Mouse (Mus musculus) frontal cortex, postnatal 14 days (tissue): ENCODE data around the gene Ptgfrn.

Experiments used
- DNase-seq, 2 experiments: peaks; one replicate each; pipeline ENCODE4 v3.0.0; 2022; ENCODE audit warnings: low spot score in 2 of 2

Gene Ptgfrn

DNA sequence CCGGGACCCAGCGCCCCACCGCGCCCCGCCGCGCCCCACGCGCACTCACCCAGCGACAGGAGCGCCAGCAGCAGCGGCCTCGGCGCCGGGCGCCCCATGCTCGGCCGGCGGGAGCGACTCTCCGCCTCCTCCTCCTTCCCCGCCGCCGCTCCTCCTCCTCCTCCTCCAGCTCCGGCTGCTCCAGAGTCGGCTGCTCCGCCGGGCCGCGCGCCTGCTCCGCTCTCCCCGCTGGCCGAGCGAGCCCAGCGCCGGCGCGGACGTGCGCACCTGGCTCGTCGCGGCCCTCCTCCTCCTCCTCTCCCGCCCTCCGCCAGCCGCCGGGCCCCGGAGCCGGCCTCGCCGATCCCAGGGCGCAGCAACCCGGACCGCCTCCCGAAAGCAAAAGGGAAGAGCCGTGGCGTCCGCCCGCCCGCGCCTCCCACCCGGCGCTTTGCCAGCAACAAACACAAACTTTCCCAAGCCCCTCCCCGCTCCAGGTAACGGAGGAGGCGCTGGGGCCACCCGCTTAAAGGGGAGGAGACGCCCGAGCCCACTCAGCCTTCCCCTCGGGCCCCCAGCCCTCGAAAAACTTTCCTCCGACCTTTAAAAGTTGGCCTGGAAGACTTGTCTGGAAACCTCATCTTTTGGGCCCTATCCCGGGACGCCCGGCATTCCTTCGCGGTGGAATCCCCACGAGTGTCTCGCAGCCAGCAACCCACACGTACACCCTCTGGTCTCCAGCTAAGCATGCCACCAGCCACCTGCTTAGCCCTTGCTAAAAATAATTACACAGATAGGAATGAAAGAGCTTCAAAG lies at the start of gene Ptgfrn:
Gene Ptgfrn (minus strand): TSS at position 236 of the 795 bp plus-strand sequence.
- peak in 1 of 2 experiments; percentile 29 for DNase-seq

DNA sequence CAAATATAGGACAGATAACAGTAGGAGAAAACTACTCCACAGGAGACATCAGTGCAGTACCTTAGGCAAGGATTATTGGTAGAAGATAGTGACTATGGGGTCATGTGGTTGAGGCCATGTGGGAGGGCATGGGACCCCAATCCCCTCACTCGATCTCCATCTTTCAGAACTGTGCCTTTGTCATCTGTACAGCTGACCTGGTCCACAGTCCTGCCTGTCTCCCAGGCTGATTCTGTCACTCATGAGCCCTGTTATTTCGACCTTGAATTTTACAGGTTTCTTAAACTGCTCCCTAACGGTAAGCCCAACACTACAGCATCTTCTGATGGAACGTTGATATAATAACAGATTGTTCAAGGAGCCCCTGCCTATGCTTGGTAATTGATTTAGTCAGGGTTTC lies 49.6 kb upstream of the Ptgfrn start:
- no peak for DNase-seq

DNA sequence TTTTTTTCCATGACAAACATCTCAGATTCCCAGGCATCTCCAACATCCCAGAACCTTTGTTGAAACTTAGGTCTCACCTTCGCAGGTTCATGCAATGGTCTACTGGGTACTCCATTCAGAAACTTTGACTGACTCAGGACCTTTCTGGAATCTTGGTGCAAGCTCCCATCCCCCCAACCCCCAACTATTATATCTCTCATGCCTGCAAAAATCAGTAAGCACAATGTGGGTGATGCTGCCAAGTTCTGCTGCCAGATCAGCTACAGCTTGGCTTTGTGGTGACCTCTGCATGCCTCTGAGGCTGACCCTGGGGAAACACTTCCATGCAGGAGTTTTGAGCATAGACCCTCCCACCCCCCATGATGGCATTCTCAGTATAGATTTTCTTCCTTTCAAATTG lies 44.0 kb upstream of the Ptgfrn start:
- DNase-seq, result no peak

DNA sequence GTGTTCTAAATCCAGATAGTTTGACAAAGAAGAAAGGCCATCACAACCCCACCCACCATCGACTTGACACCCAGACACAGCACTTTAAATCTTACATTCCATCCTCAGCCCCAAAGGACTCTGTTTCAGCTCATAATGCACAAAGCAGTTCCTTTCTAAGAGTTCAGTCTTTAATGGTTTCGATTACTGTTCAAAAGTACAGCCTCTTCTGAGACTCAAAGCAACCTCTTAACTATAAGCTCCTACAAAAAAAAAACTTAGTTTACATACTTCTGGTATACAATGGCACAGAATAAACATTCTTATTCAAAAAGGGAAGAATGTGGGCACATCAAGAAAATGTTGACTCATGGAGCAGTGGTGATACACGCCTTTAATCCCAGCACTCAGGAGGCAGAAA lies 43.3 kb upstream of the Ptgfrn start:
- no peak for DNase-seq

DNA sequence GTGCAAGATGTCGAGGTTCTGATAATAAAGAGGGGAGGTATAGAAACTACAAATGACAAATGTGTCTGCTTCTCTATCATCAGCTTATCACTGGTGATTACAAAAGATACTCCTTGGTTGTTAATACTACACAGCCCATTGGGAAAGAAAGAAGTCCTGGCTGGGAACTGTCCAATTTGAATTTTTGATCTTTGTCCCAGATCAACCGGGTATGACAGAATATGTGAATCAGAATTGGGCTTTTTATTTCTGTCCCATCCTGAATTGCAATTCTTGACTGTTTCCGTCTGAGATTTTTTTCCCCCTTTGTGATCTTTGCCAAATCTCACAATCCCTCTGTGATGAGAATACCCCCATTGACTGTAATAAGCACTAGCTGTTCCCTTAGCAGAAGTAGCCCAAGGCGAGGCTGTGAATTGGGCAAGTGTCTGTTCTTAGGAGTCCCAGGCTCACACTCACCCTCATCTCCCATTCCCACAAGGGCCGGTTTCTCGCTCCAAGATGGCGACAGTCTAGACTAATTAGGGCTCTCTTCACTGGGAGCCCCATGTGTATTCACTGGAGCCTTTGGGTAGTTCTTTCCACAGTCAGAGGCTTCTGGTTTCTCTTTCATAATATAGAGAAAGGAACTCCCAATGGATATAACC lies 36.2 kb upstream of the Ptgfrn start:
- no peak for DNase-seq

DNA sequence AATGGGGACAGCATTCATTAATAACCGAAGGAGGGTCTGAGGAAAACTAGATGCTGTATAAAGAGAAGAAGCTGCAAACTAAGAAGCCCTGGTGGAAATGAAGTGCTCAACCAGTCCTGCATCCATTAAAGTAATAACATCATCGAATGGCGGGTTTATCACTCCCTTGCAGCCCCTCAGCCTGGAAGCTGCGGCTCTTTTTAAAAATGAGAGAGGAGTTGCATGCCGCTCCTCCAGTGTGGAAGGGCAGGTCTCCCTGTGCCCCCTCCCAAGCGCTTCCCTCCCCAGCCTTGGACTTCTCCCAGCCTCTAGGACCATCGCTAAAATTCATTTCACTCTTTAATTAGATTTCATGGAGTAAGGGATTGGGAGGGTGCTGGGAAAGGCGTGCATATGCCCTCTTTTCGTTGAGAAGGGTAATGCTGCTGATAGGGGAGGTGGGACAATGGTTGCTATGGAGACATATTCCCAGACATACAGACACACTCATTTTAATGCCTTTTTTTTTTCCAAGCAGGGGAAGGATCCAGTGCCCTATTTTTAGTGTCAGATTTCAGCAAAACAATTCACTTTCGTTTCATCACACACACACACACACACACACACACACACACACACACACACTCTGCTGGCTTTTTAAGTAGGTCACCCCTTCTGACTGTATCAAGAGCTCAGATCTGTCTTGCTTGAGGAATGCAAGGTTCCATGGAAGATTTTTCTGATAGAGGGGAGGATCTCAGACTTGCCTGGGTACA lies 35.4 kb upstream of the Ptgfrn start:
- DNase-seq, result peak in 1 of 2 experiments; percentile 45

DNA sequence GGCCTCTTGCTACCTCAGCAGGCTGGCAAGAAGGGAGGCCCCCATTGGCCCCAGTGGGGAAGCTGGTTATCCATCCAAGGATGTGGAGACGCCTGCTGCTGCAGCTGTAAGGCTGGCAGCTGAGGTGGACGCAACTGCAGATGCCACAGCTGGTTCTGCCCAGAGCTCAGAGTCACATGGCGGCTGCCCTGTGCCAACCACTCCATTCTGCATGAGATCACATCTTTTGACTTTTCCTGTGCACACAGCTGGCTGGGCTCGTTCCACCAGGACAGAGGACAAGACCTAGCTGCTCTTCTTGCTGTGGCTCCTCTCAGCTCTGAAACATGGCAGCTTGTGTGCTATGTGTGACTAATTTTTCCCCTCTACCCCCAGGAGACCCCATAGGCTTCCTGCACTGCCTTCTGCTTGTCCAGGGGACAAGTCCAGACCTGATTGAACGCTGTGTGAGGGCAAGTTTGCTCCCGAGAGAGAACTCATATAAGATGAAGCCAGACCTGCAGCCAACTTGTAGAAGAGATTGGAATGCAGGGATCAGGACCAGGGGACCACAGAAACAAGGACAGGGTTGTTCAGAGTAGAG lies 34.4 kb upstream of the Ptgfrn start:
- no peak for DNase-seq

DNA sequence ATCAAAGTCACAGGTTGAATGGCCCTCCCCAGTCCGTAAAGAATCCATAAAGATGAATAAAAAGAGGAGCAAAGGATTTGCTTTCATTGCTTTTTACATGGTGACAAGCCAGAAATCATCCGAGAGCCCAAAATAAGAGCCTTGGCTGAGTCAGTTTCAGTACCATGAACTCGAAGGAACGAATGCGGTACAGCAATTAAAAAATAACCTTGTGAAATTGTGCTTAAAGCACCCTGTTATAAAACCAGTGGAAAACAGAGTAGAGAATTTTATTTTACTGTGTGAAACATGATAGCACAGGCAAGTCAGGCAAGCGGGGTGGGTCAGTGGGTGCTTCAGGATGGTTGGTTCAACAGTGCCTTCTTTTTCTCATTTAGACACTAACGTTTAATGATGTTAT lies 33.4 kb upstream of the Ptgfrn start:
- DNase-seq, result no peak

DNA sequence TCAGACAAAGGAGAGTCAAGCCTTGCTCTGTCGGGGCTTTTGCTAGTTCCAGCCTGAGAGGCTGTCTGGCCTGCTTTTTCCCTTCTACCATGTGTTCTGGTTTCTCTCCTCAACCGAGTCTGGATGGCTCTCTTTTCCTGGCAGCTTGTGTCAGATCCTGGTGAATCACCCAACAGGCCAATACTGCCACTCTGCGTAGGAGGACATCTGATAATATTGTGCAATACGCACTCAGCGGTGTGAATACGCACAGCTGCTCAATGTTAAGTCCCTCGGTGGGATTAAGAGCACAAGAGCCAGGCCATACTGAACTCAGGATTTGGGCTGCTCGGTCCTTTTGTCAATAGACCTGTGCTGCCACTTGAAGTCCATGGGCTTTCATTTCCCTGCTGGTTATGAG lies 31.8 kb upstream of the Ptgfrn start:
- DNase-seq, result no peak

DNA sequence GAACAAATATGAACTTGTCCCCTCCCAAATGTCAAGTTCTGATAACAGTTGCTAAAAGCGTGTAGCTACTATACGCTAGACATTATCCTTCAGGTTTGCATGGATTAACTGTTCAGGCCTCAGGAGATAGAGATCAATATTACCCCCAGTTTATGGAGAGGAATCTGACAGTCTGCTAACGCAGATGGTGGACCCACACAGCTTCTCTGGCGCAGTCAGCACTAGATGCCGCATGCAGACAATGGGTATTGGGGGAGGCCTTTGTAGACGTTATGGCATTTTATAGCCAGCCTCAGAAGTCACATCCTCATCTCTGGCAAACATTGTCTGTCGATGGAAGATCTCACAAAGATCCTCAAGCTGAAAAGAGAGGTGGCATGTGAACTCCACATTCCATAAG lies 29.9 kb upstream of the Ptgfrn start:
- DNase-seq, result no peak

DNA sequence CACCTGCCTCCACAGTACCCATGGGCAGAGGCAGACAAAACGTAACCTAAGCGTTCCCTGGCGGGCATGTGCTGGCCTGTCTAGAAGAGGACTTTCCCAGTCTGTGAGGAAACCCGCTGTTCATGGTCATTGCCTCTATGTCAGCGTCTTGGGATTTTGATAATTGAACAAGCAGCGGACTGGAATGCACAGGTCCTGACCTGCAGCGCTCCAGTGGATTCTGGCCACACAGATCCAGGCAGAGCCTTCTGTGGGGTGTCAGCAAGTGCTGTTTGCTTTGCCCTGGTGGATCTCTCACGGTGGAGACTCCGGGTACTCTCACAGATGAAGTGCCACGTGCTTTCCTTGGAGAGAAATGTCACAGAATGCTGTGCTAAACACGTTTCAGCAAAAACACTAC lies 26.4 kb upstream of the Ptgfrn start:
- no peak for DNase-seq

DNA sequence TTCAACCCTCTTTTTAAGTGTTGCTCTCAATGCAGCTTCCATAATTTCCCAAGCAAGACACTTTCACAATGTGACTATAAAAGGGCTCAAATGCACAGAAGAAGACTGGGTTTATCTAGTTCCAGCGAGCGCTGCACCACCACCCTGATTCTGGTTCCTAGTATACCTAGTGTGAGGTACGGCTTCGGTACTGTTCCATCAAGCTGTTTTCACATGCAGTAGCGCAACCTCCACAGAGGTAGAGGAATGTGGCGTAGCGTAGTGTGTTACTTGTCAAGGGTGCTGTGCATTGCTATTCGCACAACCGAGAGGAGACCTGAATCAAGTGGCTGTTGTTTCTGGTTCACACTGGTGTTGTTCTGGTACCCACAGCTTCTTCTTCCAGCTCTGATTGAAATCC lies 24.8 kb upstream of the Ptgfrn start:
- DNase-seq, result no peak

DNA sequence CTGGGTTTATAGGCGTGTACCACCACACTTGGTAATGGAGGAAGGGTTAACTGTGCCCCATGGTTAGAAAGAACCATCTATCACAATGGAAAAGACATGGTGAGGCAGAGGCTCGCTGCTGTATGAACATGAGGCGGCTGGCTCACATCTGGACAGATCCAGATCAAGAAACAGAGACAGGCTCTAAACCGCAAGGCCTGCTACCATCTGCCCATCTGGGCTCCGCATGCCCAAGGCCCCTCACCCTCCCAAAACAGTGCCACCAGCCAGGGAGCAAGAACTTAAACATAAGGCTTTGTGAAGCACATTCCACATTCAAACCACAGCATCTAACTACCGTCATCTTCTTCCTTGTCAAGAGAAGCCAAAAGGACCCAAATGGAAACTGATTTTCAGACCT lies 22.9 kb upstream of the Ptgfrn start:
- no peak for DNase-seq

DNA sequence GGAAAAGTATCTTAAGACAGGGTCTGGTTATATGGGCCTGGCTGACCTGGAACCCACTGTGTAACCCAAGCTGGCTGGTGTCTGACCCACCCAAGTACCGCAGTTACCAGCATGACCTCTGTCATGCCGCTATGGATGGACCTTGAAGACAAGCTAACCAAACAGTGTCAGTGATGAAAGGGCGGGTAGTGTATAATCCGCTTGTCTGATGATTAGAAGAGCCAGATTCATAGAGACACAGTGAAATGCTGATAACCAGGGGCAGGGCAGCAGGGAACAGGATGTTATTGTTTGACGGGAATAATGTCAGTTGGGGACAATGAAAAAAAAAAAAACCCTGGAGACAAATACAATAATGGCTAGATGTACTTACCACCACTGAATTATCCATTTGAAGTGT lies 21.7 kb upstream of the Ptgfrn start:
- DNase-seq, result no peak

DNA sequence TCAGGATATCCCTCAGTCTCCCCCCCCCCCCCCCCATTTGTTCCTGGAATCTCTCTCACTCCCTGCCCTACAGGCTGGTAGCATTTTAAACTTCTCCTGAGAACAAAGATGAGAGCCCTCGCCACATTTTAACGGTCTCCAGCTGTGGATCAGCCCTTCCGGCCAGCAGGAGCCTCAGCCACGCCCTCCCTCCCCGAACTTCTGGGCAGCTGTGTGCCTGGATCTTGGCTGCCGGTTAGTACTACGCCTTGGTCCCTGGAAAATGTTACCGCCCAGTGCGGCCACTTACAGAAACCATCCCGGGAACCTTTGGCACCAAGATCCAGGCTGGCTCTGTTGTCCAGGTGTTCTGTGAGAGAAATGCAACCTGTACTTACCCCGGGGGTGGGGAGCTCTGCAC lies 20.4 kb upstream of the Ptgfrn start:
- DNase-seq, result no peak

DNA sequence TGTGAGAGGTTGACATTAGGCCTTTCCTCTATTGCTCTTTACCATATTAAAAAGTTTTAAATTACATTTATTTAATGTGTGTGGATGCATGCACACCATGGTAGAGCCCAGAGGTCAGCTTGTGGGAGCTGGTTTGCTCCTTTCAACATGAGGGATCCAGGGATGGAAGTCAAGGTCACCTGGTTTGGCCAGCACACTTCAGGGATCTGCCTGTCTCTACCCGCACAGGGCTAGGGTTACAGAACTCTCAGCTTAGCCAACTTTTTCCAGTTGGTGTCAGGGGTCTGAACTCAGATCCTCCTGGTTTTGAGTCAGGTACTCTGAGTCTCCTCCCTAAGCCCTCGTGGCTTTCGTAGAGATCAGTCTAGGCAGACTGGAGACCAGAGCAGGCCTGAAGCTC lies 19.5 kb upstream of the Ptgfrn start:
- DNase-seq, result no peak

DNA sequence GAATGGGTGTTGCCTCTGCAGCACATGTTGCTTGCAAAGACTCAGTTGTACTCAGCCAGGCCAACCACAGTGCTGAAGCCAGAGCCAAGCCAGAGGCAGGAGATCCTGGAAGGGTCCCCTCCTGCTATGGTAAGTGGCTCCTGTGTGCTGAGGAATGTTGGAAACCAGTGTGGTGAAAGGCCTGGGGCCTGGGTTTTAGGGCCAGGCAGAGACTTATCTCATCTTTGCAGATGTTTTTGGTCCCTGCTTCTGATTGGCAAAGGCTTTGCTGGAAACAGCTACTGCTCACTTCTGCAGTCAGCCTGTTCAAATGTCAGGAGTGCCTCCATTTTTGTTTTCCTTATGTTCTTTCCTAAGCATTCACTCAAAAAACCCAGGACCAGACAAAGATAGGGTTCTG lies 19.0 kb upstream of the Ptgfrn start:
- DNase-seq, result no peak

DNA sequence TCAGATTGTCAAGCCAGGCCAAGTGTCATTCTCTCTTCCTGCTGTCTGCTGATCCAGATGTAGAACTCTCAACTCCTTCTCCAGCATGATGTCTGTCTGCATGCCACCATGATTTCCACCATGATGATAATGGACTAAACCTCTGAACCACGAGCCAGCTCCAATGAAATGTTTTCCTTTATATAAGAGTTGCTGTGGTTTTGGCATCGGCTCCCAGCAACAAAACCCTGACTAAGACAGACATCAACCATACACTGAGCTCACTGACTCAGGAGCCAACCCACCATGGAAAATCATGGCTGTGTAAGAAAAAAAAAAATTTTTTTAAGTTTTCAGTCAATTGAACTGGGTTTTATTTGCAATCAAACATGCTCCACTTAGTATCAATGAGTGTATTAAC lies 17.7 kb upstream of the Ptgfrn start:
- no peak for DNase-seq

DNA sequence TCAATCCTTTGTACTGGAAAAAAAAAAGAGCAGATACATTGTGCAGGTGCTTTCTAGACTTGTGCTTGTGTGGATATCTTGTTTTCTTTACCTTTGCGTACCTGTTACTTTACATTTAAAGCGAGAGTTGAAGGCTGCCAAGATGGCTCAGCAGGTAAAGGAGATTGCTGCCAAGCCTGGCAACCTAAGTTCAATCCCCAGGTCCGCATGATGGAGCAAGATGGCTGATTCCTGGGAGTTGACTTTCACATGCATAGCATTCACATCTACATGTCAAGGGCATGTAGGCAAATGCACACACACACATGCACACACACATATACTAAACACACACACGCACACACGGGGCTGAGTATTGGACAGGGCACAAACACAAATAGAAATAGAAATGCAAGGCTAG lies 14.6 kb upstream of the Ptgfrn start:
- DNase-seq, result no peak

DNA sequence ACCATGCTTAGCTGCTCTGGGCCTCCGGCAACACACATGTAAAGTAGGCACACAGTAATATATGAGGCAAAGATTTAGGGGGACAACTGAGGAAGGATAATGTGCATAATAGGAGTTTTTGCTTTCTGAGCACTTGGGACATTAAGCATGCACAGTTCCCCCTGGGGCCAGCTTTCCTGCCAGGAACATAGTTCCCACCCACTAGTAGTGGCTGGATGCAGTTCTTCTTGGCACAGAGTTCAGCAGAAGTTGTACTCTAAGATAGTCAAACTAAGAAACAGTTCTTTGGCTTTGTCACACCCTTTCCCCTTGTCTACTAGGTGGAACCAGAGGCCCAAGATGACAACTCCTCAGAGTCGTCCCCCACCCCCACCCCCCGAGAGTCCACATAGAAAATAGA lies 12.4 kb upstream of the Ptgfrn start:
- no peak for DNase-seq

DNA sequence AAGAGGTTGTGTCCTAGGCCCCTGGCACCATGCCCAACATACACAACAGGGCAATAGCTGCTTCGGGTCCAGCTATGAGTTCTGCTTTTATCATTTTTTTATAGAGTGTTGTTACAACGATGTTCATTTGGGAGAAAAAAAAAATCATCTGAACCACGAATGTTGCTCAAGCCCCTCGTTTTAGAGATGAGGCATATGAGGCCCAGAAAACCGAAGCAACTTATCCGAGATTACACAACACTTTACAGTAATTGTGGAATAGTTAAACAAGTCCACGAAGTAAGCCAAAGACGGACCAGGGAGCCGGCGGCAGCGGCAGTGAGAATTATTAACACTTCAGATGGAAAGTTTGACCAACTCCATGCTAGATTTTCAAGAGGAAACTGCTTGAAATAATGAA lies 7.7 kb upstream of the Ptgfrn start:
- no peak for DNase-seq

DNA sequence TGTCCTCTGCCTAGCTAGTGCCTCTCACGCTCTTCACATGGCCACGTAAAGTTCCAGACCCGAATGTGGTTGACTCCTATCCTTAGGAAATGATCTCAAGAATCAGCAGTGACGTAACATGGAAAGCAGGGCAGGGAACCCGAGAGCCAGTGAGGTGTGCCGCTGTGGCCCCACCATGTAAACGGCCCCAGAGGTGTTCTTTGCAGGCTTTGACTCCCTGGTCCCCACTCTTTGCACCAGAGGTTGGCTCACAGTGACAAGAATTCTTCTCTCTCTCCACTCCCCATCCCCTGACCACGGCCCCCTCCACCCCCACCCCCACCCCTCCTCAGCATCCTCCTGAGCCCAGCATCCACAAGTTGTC lies 7.3 kb upstream of the Ptgfrn start:
- DNase-seq, result no peak
